Mouse (Mus musculus): ENCODE data around the gene Asic5. TPM values are rescaled to one million over a fixed set of nuclear protein-coding genes. Genes with fewer than 3 reads are reported as not detected.

The Asic5 gene
- polyA plus RNA-seq, 1 experiment: not detected

DNA sequence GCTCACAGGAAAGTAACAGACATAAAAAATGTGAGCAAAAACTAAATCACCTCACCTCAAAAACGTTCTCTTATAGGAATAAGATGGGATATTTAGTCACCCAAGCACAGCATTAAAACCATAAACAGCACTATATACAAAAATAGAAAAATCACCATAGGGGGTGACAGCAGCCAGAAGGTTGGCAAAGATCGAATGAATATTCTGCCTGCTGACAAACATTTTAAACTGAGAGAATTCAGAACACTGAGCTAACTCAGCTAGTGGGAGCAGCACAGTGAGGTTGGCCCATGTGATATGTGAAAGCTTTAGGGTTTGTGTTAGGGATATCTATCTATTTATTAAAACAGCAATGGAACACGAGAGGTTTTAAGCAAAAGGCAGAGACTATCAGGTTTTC, 17.5 kb upstream of the Asic5 start:
- Histone ChIP-seq H3K27ac (ENCODE audit: insufficient read depth, low read depth, low read length) (no peak overlapping the region), H3K4me3 (ENCODE audit: insufficient read depth, low read length) (no peak overlapping the region), H3K4me1 (ENCODE audit: control insufficient read depth, insufficient read depth, low read length) (peaks cover 4% of the 10 kb centered on the region)
- TF ChIP-seq POLR2A (IDR thresholded peaks at IDR 0.05; ENCODE audit: borderline replicate concordance, low read depth, low read length) (no peak), CTCF (IDR thresholded peaks at IDR 0.05; ENCODE audit: low read depth, low read length) (no peak)

DNA sequence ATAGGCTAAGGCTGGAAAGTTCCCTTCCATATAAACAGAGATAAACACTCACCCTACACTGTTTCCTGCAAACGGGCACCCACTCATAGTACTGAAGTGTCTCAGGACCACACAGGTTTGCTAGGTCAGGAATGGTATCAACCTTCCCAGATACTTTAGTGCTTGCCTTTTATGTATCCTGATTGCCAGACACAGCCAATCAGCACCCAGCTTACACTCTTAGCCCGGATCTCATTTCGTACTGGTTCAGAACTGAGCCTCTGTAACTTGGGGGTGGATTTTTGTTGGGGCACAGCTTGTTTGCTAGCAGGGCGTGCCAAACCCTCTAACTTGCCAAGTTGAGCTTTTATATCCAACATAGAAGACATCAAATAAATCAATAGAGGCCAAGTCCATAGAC, 6.5 kb upstream of the Asic5 start:
- Histone ChIP-seq H3K4me1 (ENCODE audit: control insufficient read depth, insufficient read depth, low read length) (peaks cover 7% of the 10 kb centered on the region), H3K4me3 (ENCODE audit: insufficient read depth, low read length) (no peak overlapping the region), H3K27ac (ENCODE audit: insufficient read depth, low read depth, low read length) (no peak overlapping the region)
- TF ChIP-seq POLR2A (IDR thresholded peaks at IDR 0.05; ENCODE audit: borderline replicate concordance, low read depth, low read length): no peak
- no peak for TF ChIP-seq CTCF (IDR thresholded peaks at IDR 0.05; ENCODE audit: low read depth, low read length)

DNA sequence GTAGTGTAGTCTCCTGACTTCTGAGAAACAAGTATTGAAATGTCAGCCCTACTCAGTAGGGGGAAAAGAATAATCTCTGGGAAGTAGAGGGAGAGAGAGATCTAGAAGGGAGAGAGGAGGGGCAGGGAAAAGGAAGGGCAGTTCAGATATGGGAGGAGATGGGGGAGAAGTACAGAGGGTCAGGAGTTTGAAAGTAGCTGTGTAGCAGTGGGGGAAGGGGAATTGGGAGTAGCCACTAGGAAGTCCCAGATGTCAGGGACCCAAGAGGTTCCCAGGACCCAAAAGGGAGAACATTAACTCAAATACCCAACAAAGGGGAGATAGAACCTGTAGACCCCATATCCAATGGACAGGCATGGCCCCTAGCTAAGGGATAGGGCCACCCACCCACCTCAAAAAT, 6.0 kb upstream of the Asic5 start, which contains the start of gene Tdo2:
Tdo2 (minus strand) TSS at position 101 of the 400 bp plus-strand sequence.
- H3K4me1 ChIP-seq (ENCODE audit: control insufficient read depth, insufficient read depth, low read length): peaks cover 9% of the 10 kb centered on the region
- H3K27ac ChIP-seq (ENCODE audit: insufficient read depth, low read depth, low read length): no peak within 1 kb of the TSS
- TF ChIP-seq POLR2A (IDR thresholded peaks at IDR 0.05; ENCODE audit: borderline replicate concordance, low read depth, low read length) (no peak), CTCF (IDR thresholded peaks at IDR 0.05; ENCODE audit: low read depth, low read length) (no peak)
- H3K4me3 ChIP-seq (ENCODE audit: insufficient read depth, low read length): no peak within 1 kb of the TSS

- H3K4me3 ChIP-seq (ENCODE audit: insufficient read depth, low read length): no peak overlapping the region
- peaks cover 33% of the 10 kb centered on the region for H3K4me1 ChIP-seq (ENCODE audit: control insufficient read depth, insufficient read depth, low read length)
- TF ChIP-seq POLR2A (IDR thresholded peaks at IDR 0.05; ENCODE audit: borderline replicate concordance, low read depth, low read length): no peak
- no peak for TF ChIP-seq CTCF (IDR thresholded peaks at IDR 0.05; ENCODE audit: low read depth, low read length)
- H3K27ac ChIP-seq (ENCODE audit: insufficient read depth, low read depth, low read length): peak overlapping the region; percentile 76; the same call in 1 of the 2 replicates
Measured at GRCm38 (mm10) chr3:81981576-81981975, 514 bp upstream of the Asic5 start.

DNA sequence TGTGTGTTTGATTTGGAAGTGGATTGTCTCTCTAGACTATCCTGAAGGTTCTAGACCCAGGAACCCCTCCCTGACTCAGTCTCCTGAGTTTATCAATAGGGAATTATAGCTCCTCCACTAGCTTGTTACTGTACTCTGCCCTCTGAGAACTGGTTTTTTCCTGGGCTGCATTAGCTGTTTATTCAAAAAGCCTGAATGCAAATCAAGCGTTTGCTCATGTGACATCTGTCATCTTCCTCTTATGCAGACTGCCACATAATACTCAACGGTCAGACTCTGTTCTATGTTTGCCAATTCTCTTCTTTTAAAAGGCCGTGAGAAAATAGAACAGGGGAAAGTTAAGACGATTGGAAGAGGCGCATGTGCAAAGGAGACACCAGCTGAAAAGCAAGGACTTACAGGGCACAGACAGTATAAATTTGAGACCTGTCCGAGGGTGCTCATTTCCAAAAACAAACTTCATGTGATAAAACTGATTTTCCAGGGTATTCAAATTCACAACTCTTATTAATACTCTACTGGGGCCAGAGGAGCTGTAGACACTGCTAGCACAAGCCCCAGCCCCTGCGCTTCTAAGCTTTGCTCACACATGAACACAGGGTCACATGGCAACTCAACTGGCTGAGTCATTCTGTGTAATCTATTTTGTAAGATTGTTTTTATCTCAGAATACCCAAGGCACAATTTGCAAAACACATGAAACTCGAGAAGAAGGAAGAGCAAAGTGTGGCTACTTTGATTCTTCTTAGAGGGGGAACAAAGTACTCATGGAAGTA, 1.2 kb downstream of the Asic5 start:
- TF ChIP-seq POLR2A (IDR thresholded peaks at IDR 0.05; ENCODE audit: borderline replicate concordance, low read depth, low read length): no peak
- Histone ChIP-seq H3K27ac (ENCODE audit: insufficient read depth, low read depth, low read length) (peak overlapping the region; percentile 100), H3K4me3 (ENCODE audit: insufficient read depth, low read length) (no peak overlapping the region; the same call in 1 of the 2 replicates), H3K4me1 (ENCODE audit: control insufficient read depth, insufficient read depth, low read length) (peaks cover 31% of the 10 kb centered on the region)

GRCm38 (mm10) chr3:81985100-81985499, 3.0 kb downstream of the Asic5 start:
- H3K4me1 ChIP-seq (ENCODE audit: control insufficient read depth, insufficient read depth, low read length): peaks cover 36% of the 10 kb centered on the region
- no peak overlapping the region for H3K27ac ChIP-seq (ENCODE audit: insufficient read depth, low read depth, low read length)
- TF ChIP-seq POLR2A (IDR thresholded peaks at IDR 0.05; ENCODE audit: borderline replicate concordance, low read depth, low read length): no peak
- TF ChIP-seq CTCF (IDR thresholded peaks at IDR 0.05; ENCODE audit: low read depth, low read length): no peak
- H3K4me3 ChIP-seq (ENCODE audit: insufficient read depth, low read length): no peak overlapping the region

- H3K4me3 ChIP-seq (ENCODE audit: insufficient read depth, low read length): no peak overlapping the region
- no peak for TF ChIP-seq CTCF (IDR thresholded peaks at IDR 0.05; ENCODE audit: low read depth, low read length)
- TF ChIP-seq POLR2A (IDR thresholded peaks at IDR 0.05; ENCODE audit: borderline replicate concordance, low read depth, low read length): no peak
- no peak overlapping the region for H3K27ac ChIP-seq (ENCODE audit: insufficient read depth, low read depth, low read length)
- H3K4me1 ChIP-seq (ENCODE audit: control insufficient read depth, insufficient read depth, low read length): peaks cover 34% of the 10 kb centered on the region
Measured at GRCm38 (mm10) chr3:81986103-81986502, 4.0 kb downstream of the Asic5 start.

GRCm38 (mm10) chr3:81987628-81988027, 5.5 kb downstream of the Asic5 start:
- no peak overlapping the region for H3K27ac ChIP-seq (ENCODE audit: insufficient read depth, low read depth, low read length)
- no peak overlapping the region for H3K4me3 ChIP-seq (ENCODE audit: insufficient read depth, low read length)
- TF ChIP-seq POLR2A (IDR thresholded peaks at IDR 0.05; ENCODE audit: borderline replicate concordance, low read depth, low read length) (no peak), CTCF (IDR thresholded peaks at IDR 0.05; ENCODE audit: low read depth, low read length) (no peak)
- peaks cover 21% of the 10 kb centered on the region for H3K4me1 ChIP-seq (ENCODE audit: control insufficient read depth, insufficient read depth, low read length)

- Histone ChIP-seq H3K4me1 (ENCODE audit: control insufficient read depth, insufficient read depth, low read length) (peaks cover 10% of the 10 kb centered on the region), H3K27ac (ENCODE audit: insufficient read depth, low read depth, low read length) (peak overlapping the region; percentile 16; the same call in 1 of the 2 replicates), H3K4me3 (ENCODE audit: insufficient read depth, low read length) (no peak overlapping the region)
- TF ChIP-seq CTCF (IDR thresholded peaks at IDR 0.05; ENCODE audit: low read depth, low read length): no peak
- no peak for TF ChIP-seq POLR2A (IDR thresholded peaks at IDR 0.05; ENCODE audit: borderline replicate concordance, low read depth, low read length)
Measured at GRCm38 (mm10) chr3:81989692-81990141, 7.6 kb downstream of the Asic5 start.

- Histone ChIP-seq H3K4me1 (ENCODE audit: control insufficient read depth, insufficient read depth, low read length) (peaks cover 7% of the 10 kb centered on the region), H3K4me3 (ENCODE audit: insufficient read depth, low read length) (no peak overlapping the region), H3K27ac (ENCODE audit: insufficient read depth, low read depth, low read length) (no peak overlapping the region)
- TF ChIP-seq POLR2A (IDR thresholded peaks at IDR 0.05; ENCODE audit: borderline replicate concordance, low read depth, low read length): no peak
Measured at GRCm38 (mm10) chr3:81990531-81990930, 8.4 kb downstream of the Asic5 start.
